Mouse (Mus musculus) stomach, adult 2 months (tissue): ENCODE data around the gene Enpp6. TPM values are rescaled to one million over a fixed set of nuclear protein-coding genes. Genes with fewer than 3 reads are reported as not detected.

Experiments
- polyA plus RNA-seq: library from polyadenylated mRNA; depleted of rRNA; stranded (reverse); fragments of >200 nt; gene quantifications from 2 replicates; pipeline ENCODE4 v1.2.3, GENCODE M21; 2012; rRNA removed

Enpp6 gene
- 0.55 and 0.61 TPM in 2 replicates for polyA plus RNA-seq

DNA sequence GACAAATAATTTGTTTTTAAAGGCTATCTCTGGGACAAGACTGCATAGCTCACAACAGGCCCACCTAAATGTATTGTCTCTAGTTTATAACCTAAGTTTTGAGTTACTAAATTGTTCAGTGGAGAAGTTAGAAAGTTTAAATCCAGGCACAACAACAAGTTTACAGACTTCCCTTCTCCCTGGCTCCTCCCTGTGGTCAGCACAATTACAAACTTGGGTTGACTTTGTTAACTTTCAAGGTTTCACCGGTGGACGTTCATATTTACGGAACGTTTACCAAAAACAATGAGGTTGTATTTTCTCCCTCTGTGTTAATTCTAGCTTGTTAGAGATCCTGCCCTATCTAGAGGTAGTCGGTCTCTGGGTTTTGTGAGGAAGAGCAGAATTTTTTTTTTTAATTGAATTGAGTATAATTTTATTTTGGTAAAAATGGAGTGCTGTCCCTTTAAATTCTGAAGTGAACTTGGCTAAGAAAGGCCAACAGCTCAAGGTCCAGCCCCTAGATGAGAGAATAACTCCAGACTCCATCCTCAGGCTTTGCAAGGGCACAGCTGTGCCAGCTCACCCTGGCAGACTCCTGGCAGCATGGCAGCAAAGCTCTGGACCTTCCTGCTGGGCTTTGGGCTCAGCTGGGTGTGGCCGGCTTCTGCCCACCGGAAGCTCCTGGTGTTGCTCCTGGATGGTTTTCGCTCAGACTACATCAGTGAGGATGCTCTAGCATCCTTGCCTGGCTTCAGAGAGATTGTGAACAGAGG lies at the start of gene Enpp6:
TSS of gene Enpp6 (plus strand) at position 502 of the 755 bp plus-strand sequence.

Other genes starting within 250 kb of the Enpp6 start
- 4.4 and 6.8 TPM in 2 replicates for gene Irf2, start 247.2 kb upstream of the Enpp6 start, polyA plus RNA-seq